Mouse (Mus musculus): ENCODE results near the gene Pkdrej.

- TF ChIP-seq GATA1 (IDR thresholded peaks at IDR 0.05; ENCODE audit: borderline replicate concordance, low read length), result no peak
- no peak for TF ChIP-seq FLI1 (IDR thresholded peaks at IDR 0.05; ENCODE audit: low read length)
These were observed 34.1 kb downstream of the Pkdrej start for GRCm38 (mm10) chr15:85787482-85787881.
